Mouse (Mus musculus) ES-CJ7 (cell line): Measurements from ENCODE around the gene Hoxd13.

Experiments
- DNase-seq: peaks from one replicate; pipeline ENCODE4 v3.0.0; 2011; ENCODE audit warnings: low read depth, low spot score

Gene Hoxd13

DNA sequence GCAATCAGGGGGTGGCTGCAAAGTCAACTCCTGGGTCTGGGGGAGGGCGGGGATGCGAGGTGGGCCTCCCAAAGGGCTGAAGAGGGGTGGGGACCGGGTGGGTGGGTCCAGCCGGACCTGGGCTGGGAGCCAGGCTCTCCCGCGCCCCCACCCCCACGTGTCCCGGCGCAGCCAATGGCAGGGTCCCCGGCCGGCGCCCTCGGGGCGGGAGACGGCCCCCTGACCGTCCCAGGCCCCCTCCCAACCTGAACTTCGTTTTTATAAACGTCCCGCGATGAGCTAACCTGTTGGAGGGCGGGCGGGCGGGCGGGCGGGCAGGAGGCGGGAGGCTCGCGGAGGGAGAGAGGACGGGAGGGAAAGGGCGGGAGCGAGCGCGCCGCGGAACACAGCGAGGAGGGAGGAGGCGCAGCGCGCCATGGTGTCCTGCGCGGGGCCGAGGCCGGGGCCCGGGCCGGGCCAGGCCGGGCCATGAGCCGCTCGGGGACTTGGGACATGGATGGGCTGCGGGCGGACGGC is at the start of gene Hoxd13:
Hoxd13 (plus strand) TSS at position 469 of the 516 bp plus-strand sequence.
- peak; percentile 77 for DNase-seq

DNA sequence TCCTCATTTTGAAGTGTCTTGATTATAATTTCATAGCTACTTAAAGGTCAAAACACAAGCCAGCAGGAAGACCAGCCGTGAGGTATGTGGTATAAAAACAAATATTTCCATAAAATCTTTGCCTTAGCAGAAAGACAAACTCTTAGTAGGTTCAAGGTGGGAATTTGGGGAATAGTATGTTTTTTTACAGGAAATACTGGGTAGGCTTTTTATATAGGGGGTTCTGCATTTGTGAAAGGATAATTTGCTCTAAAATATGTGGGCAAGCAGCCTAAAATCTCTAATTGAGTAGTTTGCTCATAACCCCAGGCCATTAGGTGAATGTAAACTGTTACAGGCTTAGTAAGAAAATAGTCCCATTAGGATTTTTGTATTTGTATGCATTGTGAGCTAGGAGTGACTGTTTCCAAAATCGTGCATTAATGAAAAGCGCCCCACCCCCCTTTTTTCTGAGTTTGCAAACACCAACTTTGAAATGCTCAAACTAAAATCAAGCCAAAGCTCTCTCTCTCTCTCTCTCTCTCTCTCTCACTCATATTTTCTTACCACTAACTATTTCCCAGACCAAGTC is 48.3 kb upstream of the Hoxd13 start:
- DNase-seq, result no peak

DNA sequence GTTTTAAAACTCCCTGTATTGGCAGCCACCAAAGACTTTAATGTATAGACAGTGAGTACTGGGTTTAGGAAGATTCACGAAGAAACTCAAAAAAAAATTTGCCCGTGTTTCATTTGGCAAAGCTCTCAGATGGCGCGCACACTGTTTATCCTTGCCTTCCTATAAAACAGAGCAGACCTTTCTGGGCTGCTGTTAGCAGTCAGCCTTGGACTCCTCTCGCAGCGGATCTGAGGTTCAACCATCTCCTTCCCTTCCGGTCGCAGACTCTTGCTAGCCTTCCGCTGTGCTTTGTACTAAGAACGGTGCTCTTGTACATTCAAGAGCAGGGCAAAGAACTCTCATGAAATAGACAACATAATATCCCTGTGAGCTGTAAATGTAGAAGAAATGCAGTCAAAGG is 47.7 kb upstream of the Hoxd13 start:
- DNase-seq, result no peak

- peak; percentile 55 for DNase-seq
Measured at GRCm38 (mm10) chr2:74635412-74635811, 32.7 kb upstream of the Hoxd13 start.

GRCm38 (mm10) chr2:74642431-74642830 is 25.7 kb upstream of the Hoxd13 start:
- no peak for DNase-seq

- DNase-seq, result no peak
Measured at GRCm38 (mm10) chr2:74645631-74646030, 22.5 kb upstream of the Hoxd13 start.

GRCm38 (mm10) chr2:74647082-74647864 is 20.8 kb upstream of the Hoxd13 start:
- no peak for DNase-seq

GRCm38 (mm10) chr2:74652996-74653340 is 15.1 kb upstream of the Hoxd13 start:
- no peak for DNase-seq

GRCm38 (mm10) chr2:74653781-74654535 is 14.2 kb upstream of the Hoxd13 start:
- DNase-seq, result no peak

- DNase-seq, result no peak
Measured at GRCm38 (mm10) chr2:74654743-74655419, 13.2 kb upstream of the Hoxd13 start.

- no peak for DNase-seq
Measured at GRCm38 (mm10) chr2:74655420-74655781, 12.7 kb upstream of the Hoxd13 start.

GRCm38 (mm10) chr2:74655821-74656631 is 12.1 kb upstream of the Hoxd13 start:
- peak; percentile 52 for DNase-seq

- DNase-seq, result peak; percentile 25
Measured at GRCm38 (mm10) chr2:74656632-74657021, 11.5 kb upstream of the Hoxd13 start.

GRCm38 (mm10) chr2:74657251-74658023 is 10.7 kb upstream of the Hoxd13 start:
- DNase-seq, result peak; percentile 42

- DNase-seq, result peak; percentile 41
Measured at GRCm38 (mm10) chr2:74658024-74658666, 10.0 kb upstream of the Hoxd13 start.

GRCm38 (mm10) chr2:74658667-74659371 is 9.3 kb upstream of the Hoxd13 start:
- DNase-seq, result peak; percentile 62

GRCm38 (mm10) chr2:74659507-74660005 is 8.6 kb upstream of the Hoxd13 start, which contains the start of gene Evx2:
Gene Evx2 (minus strand): TSS chr2:74659557.
- peak; percentile 19 for DNase-seq

DNA sequence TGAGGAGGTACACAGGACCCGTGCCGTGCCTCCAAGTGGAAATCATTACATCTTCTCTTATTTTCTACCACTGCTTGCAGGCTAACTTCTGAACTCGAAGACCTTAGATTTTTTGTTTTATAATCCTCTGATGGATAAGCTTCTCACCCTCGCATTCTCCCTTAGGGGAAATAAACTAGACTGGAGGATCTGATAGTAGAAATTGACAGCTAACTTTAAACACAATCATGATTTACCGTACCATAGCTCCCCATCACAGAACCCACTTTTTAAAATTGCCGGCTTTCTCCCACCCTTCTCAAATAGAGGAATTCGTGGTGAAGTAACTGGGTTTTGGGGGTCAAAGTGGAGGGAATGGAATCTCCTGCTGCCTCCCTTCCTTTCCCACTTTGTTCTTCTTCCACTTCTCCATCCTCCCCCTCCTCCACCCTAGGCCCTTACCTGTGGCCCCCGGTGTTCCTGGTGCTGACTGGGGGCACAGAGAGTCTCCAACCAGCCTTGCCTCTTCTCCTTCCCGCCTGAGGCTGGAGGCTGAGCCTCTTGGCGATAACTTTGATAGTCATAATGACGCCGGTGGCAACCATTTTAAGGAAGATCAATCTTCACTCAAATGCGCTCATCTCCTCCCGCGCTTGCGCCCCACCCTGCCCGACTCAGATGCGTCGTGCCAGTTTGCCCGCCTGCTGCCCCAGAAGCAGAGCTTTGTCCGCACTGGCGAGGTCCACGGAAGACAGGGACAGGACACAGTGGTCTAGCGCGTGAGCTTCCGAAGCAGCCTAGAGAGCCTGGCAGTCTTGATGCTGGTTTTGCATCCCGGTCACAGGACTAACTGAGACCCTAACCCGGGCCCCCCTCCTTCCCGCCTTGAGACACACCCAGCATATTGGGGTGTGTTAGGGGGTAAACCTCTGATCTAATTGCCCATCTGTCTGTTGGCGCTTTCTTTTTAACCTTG is 7.4 kb upstream of the Hoxd13 start:
- no peak for DNase-seq
